Mouse (Mus musculus) induced T-regulatory cell, adult 2 months (primary cell): ENCODE results near the gene Ece2.
A peak's percentile ranks its signal among the peaks of the same experiment; 100 is the strongest.

Experiments
- DNase-seq: peaks from one replicate; pipeline ENCODE4 v3.0.0-alpha.2; 2012; ENCODE audit warnings: low read depth

Gene Ece2

DNA sequence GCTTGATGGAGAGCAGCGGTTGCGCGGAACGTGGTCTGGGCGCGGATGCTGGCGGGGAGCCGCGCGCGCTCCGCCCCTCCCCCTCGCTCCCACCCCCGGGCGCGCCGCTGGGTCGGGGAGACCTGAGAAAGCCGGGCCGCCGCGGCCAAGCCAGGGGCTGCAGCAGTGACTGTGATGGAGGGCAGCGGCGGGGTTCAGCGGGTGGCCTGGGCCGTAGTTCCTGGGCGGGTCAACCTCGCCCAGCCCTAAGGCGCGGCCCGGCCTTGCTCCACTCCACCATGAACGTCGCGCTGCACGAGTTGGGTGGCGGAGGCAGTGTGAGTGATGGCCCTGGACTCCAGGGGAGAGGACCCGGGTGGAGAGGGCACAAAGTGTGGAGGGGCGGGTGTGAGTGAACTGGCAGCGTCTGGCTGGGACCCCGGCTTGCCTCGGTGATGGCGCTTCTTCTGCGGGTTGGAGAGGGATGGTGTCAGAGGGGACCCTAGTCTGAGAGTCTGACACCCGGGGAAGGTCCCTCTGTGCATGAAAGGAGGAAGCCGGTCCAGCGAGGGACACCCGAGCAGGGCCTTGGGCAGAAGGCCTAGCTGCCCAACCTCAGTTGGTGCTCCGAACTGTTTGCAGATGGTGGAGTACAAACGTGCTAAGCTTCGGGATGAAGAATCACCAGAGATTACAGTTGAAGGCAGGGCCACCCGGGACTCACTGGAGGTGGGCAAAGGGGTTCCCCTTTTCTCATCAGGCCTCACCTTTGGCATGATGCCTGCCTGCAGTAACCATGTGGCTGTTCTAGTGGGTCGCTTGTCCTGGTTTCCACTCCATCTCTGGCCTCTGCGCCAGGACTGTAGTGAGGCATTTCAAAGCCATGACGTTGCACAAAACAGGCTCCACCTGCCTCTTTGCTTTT, at the start of gene Ece2:
Gene Ece2, plus strand, starts transcription at position 98 of the 904 bp plus-strand sequence.
- DNase-seq = no peak

DNA sequence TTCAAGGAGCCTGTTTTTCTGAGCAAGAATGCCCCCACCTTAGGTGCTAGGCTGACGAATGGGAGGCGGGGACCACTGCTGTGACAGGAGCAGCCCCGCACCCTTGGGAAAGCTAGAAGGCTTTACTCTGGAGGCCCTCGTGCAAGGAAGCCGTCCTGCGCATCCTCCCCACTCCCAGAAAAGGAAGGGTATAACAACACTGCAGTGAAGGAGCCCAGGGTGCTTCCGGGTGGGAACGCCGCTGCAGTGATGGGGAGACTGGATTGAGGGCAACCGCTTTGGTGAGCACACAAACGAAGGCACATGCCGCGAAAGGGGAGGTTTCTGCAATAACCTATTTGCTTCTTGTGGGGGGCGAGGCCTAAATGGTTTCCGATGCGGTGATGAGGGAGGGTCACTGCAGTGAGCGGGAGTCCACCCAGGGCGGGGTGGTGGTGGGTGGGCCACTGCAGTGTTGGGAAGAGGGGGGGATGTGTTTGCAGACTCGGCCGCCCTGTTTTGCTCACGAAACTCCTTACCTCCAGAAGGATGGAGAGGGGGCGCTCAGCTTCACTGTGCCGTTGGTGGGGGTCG, 40.2 kb upstream of the Ece2 start, which contains the start of gene Vwa5b2:
Gene Vwa5b2, plus strand, starts transcription at position 106 of the 573 bp plus-strand sequence.
- DNase-seq = no peak

DNA sequence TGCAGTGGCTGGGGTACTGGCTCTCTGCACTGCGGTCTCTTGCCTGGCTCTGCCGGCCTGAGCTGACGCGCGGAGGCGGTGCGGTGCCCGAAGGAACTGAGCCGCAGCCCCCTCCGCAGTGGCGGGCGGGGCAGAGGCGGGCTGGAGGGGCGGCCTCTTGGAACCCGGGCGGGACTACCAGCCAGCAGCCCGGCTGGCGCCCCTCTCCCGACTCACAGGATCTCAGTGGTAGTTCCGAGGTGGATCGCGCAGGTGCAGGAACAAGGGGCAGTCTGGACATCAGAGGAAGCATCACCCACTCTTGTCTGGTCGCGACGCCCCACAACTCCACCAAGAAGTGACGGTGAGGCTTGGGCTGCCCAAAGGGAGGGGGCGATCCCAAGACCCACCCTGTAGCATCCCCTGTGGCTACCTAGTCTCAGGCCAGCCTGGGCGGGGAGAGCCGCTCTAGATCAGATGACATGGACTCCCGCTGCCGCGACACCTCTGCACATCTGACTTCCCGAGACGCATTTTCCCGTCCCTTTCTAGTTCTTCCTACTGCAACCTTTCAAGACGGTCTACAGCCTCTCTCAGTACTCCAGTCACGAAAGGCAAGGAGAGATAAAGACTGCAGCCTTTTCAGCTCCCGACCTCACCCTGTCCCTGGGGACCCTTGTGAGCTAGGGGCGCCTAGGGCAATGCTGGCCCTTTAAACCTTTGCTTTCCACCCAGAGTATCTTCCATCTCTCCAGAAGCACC, 39.5 kb upstream of the Ece2 start:
- DNase-seq = no peak

DNA sequence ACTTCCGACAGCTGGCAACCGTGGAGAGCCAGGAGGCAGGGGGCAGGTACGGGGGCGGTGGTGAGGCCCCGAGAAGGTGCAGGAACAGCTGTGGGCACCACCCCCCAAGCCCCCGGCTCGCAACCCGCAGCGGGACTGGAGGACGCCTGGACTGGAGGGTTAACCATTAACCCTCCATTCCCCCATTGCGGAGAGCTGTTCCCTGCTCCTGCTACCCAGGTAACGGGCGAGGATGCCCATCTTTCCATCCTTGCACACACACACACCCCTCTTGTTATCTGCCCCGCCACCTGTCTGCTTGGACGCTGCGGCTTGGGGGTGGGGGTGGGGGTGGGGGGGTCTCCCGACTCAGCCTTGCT, 39.0 kb upstream of the Ece2 start:
- DNase-seq = no peak

DNA sequence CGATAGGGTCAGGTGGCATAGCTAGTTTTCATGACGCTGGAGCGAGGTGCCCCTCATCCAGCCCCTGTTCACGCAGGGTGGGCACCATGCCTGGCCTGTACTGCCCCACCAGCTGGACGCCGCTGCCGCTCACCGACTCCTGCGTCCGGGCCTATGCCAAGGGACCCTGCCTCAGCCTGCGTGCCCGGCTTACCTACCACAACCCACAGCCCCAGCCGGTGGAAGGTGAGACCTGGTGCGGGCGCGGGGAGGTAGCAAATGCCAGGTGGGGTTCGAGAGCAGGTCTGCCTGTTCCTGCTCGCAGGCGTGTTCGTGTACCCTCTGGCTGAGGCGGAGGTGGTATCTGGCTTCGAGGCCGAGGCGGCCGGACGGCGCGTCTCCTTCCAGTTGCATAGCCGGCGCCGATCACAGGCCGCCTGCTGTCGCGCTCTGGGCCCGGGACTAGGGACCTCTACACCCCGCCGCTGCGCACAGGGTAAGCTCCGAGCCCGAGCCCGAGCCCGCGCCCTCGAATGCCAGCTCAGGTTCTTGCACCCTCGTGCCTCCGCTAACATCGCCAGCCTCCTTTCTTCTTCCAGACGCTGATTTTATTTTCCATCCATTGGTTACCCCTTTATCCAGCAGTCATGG, 38.4 kb upstream of the Ece2 start:
- no peak for DNase-seq

DNA sequence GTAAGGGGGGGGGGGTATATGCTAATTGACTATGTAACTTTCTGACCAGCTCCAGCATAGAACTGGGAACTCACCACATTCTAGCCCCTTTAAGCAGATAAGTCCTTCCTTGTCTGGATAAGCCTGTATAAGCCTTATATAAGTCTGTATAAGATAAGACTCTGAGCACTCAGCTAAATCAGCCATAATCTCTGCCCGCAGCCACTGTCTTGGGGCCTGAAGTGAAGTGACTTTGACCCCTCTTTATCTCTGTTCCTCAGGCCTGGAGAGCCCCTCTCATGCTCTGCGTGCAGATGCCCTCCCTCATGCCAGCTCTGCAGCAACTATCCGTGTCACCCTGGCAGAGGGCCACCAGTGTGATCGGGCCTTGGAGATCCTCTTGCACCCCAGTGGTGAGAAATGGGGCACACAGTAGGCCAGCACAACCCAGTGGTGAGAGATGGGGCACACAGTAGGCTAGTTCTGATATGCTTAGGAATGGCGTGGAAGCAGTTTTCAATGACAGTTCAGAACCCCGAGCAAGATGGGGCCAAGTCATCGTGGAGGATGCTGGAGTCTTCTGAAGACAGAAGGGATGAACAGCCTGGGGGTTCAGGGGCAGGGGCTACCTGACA, 34.5 kb upstream of the Ece2 start:
- no peak for DNase-seq

DNA sequence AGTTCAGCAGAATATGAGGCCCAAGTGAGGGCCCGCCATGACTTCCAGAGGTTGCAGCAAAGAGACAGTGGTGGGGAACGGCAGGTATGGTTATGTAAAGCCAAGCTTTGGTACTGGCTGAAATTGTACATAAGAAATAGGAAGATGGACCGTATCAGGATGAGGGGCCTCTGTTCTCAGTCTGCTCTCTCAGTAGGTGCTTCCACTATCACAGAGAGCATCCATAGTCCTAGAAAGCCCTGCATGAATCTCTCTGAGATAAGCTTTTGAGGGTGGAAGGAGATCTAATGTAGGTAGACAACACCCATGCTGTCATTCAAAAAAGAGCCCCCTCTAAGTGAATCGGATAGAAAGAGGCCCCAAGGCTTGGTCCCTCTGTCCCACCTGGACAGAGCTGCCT, 33.9 kb upstream of the Ece2 start:
- DNase-seq = no peak

DNA sequence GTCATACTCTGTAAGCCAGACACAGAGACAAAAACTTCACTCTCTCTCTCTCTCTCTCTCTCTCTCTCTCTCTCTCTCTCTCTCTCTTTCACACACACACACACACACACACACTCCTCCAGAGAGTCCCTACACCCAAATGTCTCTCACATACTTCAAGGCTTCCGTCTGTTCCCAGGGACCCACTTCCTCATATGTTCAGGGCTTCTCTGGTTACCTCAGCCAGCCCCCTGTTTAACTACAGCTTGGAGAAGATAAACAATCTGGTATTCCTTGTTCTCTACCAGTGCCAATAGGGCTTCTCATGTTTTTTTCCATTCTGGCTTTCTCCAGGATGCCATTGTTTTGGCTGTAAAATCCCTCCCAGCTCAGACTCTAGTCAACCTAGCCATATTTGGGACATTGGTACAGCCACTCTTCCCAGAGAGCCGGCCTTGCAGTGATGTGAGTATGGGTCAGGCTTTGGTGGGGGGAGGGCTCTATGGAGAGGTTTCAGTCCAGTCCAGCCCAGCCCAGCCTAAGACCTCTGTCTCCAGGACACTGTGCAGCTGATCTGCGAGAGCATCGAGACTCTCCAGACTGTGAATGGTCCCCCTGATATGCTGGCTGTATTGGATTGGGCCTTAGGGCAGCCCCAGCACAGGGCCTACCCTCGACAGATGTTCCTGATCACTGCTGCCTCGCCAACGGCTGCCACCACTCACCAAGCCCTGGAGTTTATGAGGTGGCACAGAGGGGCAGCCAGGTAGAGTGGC, 32.8 kb upstream of the Ece2 start:
- DNase-seq = no peak

DNA sequence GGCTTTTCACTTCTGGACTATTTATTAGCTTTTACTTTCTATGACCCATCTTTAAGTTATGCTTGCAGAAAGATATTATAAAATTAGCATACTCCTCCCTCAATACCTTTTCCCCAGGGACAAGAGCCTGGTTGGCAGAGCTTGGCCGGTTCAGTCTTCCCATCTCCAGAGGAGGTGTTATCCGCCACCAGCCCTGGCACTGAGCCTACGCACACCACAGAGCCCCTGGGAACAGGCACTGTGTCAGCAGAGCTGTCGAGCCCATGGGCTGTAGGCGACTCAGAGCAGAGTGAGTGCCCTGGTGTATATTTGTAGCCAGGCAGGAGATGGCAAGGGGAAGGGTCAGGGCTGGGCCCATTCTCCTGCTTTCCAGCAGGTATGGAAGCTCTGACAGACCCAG, 29.1 kb upstream of the Ece2 start:
- DNase-seq = no peak

DNA sequence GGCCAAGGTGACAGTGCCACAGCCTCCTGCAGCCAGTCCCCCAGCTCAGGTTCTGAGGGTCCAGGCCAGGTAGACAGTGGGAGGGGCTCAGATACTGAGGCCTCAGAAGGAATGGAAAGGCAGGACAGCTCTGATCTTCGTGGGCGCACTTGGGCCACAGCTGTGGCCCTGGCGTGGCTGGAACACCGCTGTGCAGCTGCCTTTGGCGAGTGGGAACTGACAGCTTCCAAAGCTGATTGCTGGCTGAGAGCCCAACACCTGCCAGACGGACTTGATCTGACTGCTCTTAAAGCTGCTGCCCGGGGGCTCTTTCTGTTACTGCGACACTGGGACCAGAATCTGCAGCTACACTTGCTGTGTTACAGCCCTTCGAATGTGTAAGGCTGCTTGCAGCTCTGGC, 24.9 kb upstream of the Ece2 start:
- no peak for DNase-seq

DNA sequence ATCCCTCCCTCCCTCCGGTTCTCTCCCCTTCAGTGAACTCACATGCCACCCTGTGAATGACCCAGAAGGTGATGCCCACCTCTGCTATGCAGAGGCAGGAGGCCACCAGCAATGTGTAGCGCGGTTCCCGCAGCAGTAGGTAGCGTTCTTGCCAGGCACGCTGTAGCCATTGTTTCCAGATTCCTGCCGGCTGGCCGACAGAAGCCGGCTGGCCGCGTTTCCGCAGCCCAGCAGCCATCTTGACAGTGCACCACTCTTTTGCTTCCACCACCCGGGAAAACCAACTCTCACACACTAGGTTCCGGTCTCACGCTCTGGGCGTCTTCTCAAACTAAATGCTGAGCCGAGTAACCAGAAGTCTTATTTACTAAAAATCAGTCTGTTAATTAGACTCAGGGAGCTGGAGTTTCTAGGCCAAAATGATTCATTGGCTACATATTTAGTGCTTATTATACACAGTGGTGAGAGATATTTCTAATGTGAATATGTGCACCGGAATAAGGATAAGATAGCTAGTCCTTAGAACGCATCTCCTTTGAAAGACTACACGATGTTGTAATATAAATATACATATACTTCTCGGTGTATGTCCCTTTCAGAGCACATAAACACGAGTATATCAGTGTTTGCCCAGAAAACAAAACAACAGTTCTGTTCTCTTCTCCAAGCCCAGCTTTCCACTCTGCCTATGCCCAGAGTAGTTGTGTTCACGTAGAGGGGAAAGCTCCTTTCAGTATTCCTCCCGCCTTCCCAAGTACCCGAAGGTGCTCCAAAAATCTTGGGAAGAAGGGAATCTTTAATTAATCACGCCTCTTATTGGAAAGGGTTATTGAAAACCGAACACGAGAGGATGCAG, 18.9 kb upstream of the Ece2 start:
- DNase-seq = peak; percentile 93

DNA sequence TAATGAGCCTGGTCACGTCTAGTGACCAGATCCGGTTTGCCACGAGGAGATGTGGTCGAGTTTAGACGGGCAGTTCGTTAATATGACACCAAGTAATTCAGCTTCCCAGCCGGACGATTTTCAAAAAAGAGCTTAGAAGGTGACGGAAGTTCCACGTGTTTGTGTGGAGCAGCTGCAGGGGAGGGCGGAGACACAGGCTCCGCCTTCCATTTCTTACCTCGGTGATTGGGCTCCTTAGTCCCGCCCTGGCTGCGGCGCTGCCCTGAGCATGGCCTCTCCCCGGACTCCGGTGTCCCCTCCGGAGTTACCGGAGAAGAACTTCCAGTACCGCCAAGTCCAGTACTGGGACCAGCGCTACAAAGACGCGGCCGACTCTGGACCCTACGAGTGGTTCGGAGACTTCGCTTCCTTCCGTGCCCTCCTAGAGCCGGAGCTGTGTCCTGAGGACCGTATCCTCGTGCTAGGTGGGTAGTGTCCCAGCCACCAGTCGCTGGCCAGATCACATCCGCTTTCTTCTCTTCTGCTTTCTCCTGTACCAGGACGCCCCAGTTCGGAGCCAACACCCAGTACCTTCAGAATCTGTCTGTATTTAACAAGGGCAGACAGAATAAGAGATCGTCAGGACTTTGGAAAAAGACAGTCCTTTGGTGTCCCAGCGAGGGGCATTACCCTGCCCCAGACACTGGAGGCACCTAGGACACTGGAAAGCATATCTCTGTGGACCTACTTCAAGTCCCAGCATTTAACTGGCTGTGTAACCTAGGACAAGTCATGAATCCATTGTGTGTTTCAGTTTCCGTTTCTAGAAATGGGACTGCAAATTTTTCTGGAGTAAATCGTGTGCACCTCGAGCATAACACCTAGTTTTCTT, 18.0 kb upstream of the Ece2 start, which contains the start of the genes Eef1akmt4, Gm49333 and Alg3:
Gene Eef1akmt4, plus strand, starts transcription at position 237 of the 871 bp plus-strand sequence.
Gene Gm49333, plus strand, starts transcription at position 254 of the 871 bp plus-strand sequence.
Gene Alg3, minus strand, starts transcription at position 379 of the 871 bp plus-strand sequence.
- DNase-seq = peak; percentile 94

DNA sequence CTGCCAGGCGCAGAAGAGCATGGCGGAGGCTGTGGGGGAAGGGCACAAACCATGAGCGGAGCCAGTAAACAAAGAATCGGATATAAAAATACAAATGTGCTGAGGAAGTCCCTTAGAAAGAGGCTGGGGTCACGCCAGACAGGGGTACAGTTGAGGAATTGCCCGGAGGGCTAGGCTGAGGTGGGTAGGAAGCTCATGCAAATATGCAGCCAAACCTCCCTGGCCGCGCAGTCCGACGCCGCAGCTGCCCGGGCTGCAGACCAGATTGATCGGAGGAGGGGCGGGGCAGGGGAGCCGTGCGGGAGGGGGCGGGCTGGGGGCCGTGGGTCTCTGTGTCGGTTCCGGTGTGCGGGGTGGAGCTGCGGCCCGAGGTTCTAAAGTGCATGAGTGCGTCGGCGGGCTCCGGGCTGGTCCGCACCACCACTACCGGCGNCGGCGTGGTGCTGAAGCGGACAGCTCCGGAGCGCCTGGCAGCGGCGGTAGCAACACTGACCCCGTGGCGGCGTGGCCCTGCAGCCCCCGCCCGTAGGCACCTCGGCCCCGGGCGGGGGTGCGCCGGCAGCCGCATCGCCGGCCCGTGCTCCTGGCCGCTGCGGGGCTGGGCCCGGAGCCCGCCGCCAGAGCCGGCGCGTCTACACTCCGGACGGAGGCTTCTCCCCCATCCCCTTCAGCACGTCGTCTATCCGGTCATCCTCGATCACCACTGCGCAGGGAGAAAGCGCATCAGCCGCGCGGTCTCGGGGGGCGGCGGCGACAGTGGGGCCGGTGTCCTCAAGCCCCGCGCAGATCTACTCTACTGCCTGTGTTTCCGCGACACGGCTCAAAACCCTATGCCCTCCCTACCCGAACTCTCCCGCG, 9.9 kb upstream of the Ece2 start:
- peak; percentile 44 for DNase-seq

DNA sequence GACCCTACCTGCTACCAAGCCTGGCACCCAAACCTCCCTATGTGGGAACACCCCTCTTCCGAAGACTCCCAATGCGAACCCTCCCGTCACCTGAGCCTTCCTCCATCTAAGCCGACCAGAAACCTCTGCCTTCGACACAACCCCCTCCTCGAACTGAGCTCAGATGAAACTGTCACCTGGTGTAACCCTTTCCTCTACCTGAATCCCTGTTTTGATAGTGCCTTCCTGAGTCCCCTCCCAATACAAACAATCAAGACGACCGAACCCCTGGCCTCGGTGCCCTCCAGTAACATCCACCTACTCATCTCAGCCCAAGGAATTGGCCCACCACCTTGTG, 9.3 kb upstream of the Ece2 start:
- DNase-seq = peak; percentile 42

DNA sequence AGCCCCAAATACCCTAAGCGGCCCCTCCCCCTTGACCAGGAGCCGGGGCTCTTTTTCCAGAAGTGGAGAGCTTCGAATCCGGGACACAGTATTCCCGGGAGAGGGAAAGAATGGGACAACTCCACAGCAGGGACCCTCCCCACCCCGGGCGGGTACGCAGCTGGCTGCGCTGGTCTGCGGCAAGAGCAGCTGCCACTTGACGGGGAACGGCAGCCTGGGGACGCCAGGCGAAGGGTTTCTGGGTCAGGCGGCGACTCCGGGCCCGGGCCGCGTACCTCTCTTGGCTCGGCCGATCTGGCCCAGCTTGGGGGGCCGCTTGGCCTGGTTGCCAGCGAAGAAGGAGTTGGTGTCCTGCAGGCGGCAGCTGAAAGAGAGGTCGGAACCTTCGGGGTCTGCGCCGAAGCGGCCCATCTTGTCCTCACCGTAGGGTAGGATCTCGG, 8.9 kb upstream of the Ece2 start:
- no peak for DNase-seq

DNA sequence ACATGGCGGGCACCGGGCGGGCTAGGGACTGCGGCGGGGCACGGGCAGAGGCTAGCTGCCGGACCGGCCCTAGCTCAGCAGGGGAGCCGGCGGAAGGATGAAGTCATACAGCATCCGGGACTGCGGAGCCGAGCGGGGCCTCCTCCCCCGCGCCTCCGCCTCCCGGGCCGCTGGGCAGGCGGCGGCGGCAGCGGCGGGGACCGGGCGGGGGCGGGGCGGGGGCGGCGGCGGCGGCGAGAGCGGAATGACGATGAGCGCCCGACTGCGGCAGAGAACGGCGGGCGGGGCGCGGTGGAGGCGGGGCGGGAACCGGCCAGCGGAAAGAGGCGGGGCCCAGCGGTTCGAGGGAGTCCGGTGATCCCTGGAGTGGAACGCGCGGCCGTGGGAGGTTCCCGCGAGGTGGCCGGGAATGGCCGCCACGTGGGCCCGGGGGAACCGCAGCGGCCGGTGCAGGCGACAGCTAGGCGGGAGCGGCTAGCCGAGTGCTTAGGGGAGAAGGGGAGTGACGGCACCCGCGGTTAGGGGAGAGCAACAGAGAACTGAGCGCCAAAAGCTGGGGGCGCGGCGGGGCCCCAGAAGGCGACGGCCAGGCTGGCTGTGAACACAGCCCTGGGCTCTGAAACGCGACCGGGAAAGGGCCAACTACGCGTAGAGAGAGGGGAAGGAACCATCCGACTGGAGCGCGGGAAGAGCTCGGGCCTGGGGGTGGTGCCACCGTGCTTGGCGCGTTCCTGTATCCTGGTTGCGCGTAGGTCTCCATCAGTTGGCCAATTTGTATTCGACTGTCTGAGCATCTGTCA, 8.2 kb upstream of the Ece2 start, which contains the start of gene Camk2n2:
Gene Camk2n2, minus strand, starts transcription at position 97 of the 800 bp plus-strand sequence.
- peak; percentile 67 for DNase-seq
